Mouse (Mus musculus) cerebellum, adult 2 months (tissue): ENCODE data around the gene Cfl1.

Source experiments
- CTCF ChIP-seq: fragments of 200-500 bp; IDR thresholded peaks from 2 replicates; pipeline ENCODE4 v1.5.1; 2011; ENCODE audit warnings: low read depth, mild to moderate bottlenecking, control low read depth, low read length, moderate library complexity, borderline replicate concordance; ENCODE audit not compliant: insufficient read depth
- POLR2A ChIP-seq: fragments of 200-500 bp; IDR thresholded peaks from 2 replicates; pipeline ENCODE4 v1.6.1; 2011; ENCODE audit warnings: low read length, control low read depth, borderline replicate concordance; ENCODE audit not compliant: insufficient read depth

GRCm38 (mm10) chr19:5525204-5525603, 34.9 kb downstream of the Cfl1 start:
- TF ChIP-seq POLR2A (no peak), CTCF (no peak)
